Mouse (Mus musculus) liver, embryonic 11.5 days (tissue): ENCODE results near the gene Plppr3. TPM values are rescaled to one million over a fixed set of nuclear protein-coding genes. Genes with fewer than 3 reads are reported as not detected.
A peak's percentile ranks its signal among the peaks of the same experiment; 100 is the strongest.

Source experiments
- ATAC-seq: fragments of 200-750 bp; cut with Nextera tagmentation; replicated peaks from 2 replicates; pipeline ENCODE4 v1.8.0; 2017; ENCODE audit warnings: moderate number of reproducible peaks, mild to moderate bottlenecking, moderate TSS enrichment, moderate library complexity; ENCODE audit not compliant: low FRiP score
- DNase-seq: peaks from one replicate; pipeline ENCODE4 v3.0.0-alpha.2; 2017; ENCODE audit warnings: low spot score
- H3K27ac ChIP-seq: fragments of 300-500 bp; sonication (generic); 2 replicates; pipeline ENCODE4 v1.5.1; 2014; ENCODE audit warnings: mild to moderate bottlenecking, low read depth, low read length, control low read depth
- H3K27me3 ChIP-seq: fragments of 300-500 bp; sonication (generic); replicated peaks from 2 replicates; pipeline ENCODE4 v1.6.1; 2014; ENCODE audit warnings: low read length, mixed read lengths; ENCODE audit not compliant: control insufficient read depth, insufficient read depth
- H3K36me3 ChIP-seq: fragments of 300-500 bp; sonication (generic); 2 replicates; pipeline ENCODE4 v1.6.1; 2014; ENCODE audit warnings: mild to moderate bottlenecking, low read length, moderate library complexity, mixed read lengths; ENCODE audit not compliant: control insufficient read depth, insufficient read depth
- H3K4me1 ChIP-seq: fragments of 300-500 bp; sonication (generic); replicated peaks from 2 replicates; pipeline ENCODE4 v1.6.1; 2014; ENCODE audit warnings: low read length, mixed read lengths; ENCODE audit not compliant: control insufficient read depth, insufficient read depth
- H3K4me2 ChIP-seq: fragments of 300-500 bp; sonication (generic); 2 replicates; pipeline ENCODE4 v1.6.1; 2014; ENCODE audit warnings: mild to moderate bottlenecking, control low read depth, moderate library complexity
- H3K4me3 ChIP-seq: fragments of 300-500 bp; sonication (generic); 2 replicates; pipeline ENCODE4 v1.5.1; 2014; ENCODE audit warnings: low read depth, low read length, control low read depth
- H3K9ac ChIP-seq: fragments of 300-500 bp; sonication (generic); 2 replicates; pipeline ENCODE4 v1.6.1; 2014; ENCODE audit warnings: low read depth, low read length, control low read depth
- H3K9me3 ChIP-seq: fragments of 300-500 bp; sonication (generic); 2 replicates; pipeline ENCODE4 v1.6.1; 2016; ENCODE audit warnings: low read length, inconsistent platforms, mixed read lengths; ENCODE audit not compliant: control insufficient read depth
- WGBS: fragments of 180-500 bp; shearing (Covaris S2); extraction: QIAGEN DNeasy Blood & Tissue Kit; methylation state at CpG from one replicate; pipeline ENCODE4 v1.1.7; 2014; 5-methylcytosine and 5-hydroxymethylcytosine counted together
- polyA plus RNA-seq: library from polyadenylated mRNA; unstranded; fragments of >200 nt; fragmentation: Nextera tagmentation; extraction: Ambion mirVana; gene quantifications from 2 replicates; pipeline ENCODE4 v1.2.1, GENCODE M21; 2014

Gene Plppr3
- polyA plus RNA-seq, 1 experiment from 2014 or later: 20.9 TPM

DNA sequence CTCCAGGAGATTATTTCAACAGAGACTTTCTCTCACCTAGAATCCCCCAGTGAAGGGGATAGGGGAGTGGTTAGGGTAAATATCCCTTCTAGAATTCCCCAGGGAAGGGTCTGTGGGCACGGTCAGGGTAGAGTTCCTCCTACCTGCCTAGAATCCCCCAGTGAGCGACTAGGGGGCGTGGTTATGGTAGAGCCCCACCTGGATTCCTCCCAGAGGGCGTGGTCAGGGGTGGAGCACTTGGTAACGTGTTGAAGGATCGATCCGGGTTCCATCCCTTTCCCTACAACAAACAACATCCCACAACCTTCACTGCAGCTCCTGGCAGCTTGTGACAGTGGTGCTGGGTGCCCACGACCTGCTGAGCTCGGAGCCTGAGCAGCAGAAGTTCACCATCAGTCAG is 6.3 kb upstream of the Plppr3 start:
- ATAC-seq (0 out of 2 replicates have a peak, but pooled peaks have one; percentile 24), DNase-seq (no peak)
- no peak overlapping the region for H3K27ac ChIP-seq
- no peak overlapping the region for H3K9ac ChIP-seq
- 10% methylated on average over 9 of the region's 9 CpGs for WGBS
- no peaks in the 10 kb centered on the region for H3K9me3 ChIP-seq
- peak overlapping the region; percentile 39 for H3K4me3 ChIP-seq
- peak overlapping the region; percentile 56 for H3K4me2 ChIP-seq
- peaks cover 38% of the 10 kb centered on the region for H3K4me1 ChIP-seq
- H3K27me3 ChIP-seq: peaks cover 6% of the 10 kb centered on the region; the same call in 1 of the 2 replicates
- H3K36me3 ChIP-seq: no peaks in the 10 kb centered on the region

DNA sequence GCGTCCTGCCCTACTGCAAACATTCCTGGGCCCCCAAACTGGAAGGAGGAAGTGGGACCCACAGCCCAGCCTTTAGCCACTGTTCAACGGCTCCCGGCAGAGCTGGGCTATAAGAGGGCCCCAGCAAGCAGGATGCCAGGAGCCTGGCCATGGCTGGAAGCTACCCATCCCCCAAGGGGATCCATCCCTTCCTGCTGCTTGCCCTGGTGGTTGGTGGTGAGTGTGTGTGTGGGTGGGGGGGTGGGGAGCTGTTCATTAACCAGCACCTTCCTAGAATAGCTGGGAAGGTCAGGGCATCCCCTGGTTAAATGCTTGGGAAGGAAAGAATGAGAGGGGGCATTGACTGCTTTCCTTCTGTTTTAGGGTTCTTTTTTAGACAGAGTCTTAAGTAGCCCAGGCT is 5.1 kb upstream of the Plppr3 start:
- ATAC-seq: no peak
- 25% methylated on average over 3 of the region's 3 CpGs for WGBS

DNA sequence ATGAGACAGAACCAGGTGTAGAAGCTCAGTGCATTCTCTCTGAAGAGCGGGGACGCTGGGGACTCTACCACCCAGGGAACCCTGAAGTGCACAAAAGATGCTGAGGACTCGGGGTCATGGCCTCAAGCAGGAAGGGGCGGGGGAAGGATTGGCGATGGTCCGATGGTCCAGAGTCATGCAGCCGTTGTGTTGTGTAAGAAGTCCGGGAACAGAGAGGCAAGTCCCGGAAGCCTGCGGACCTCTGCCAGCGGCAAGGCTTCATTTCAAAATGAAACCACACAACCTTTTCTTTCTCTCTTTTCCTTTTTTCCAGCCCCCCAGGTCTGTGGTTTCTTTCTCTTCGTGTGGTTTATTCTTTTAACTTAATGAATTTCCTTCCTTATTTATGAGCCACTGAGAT is 3.3 kb upstream of the Plppr3 start:
- Histone ChIP-seq H3K9ac (peak overlapping the region; percentile 7; the same call in 1 of the 2 replicates), H3K4me1 (peaks cover 42% of the 10 kb centered on the region), H3K4me3 (no peak overlapping the region)

More for the DNA sequence above, 5.1 kb upstream of the Plppr3 start:
- Histone ChIP-seq H3K4me1 (peaks cover 42% of the 10 kb centered on the region), H3K4me2 (no peak overlapping the region), H3K9ac (no peak overlapping the region), H3K9me3 (no peaks in the 10 kb centered on the region), H3K27me3 (peaks cover 8% of the 10 kb centered on the region), H3K36me3 (no peaks in the 10 kb centered on the region), H3K4me3 (no peak overlapping the region), H3K27ac (no peak overlapping the region)
- DNase-seq: no peak

DNA sequence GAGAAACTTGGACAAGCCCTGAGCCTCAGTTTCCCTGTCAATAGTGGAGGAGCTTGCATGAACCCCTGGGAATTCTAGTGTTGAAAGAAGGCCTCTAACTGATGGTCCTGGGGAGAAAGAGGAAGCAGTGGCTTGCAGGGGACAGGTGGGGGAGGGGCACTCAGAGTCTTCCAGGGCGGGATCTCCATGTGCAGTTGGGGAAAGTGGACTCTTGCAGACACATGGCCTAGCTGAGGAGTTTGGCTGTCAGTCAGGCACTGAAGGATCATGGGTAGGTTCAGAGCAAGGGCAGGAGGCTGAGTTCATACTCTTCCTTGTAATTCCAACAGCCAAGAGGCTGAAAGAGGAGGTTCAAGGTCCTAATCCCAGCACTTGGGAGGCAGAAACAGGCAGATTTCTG is 2.7 kb upstream of the Plppr3 start:
- Histone ChIP-seq H3K27ac (no peak overlapping the region), H3K9ac (no peak overlapping the region), H3K4me3 (no peak overlapping the region), H3K4me1 (peaks cover 36% of the 10 kb centered on the region), H3K27me3 (peaks cover 11% of the 10 kb centered on the region), H3K4me2 (peak overlapping the region; percentile 41), H3K36me3 (no peaks in the 10 kb centered on the region), H3K9me3 (no peaks in the 10 kb centered on the region)
- 36% methylated on average over 1 of the region's 1 CpGs for WGBS
- ATAC-seq (no peak), DNase-seq (no peak)

More for the DNA sequence above, 3.3 kb upstream of the Plppr3 start:
- ATAC-seq (no peak), DNase-seq (no peak)
- Histone ChIP-seq H3K27ac (peak overlapping the region; percentile 59), H3K27me3 (peaks cover 12% of the 10 kb centered on the region), H3K36me3 (no peaks in the 10 kb centered on the region), H3K9me3 (no peaks in the 10 kb centered on the region), H3K4me2 (peak overlapping the region; percentile 41)
- WGBS: 32% methylated on average over 12 of the region's 12 CpGs

DNA sequence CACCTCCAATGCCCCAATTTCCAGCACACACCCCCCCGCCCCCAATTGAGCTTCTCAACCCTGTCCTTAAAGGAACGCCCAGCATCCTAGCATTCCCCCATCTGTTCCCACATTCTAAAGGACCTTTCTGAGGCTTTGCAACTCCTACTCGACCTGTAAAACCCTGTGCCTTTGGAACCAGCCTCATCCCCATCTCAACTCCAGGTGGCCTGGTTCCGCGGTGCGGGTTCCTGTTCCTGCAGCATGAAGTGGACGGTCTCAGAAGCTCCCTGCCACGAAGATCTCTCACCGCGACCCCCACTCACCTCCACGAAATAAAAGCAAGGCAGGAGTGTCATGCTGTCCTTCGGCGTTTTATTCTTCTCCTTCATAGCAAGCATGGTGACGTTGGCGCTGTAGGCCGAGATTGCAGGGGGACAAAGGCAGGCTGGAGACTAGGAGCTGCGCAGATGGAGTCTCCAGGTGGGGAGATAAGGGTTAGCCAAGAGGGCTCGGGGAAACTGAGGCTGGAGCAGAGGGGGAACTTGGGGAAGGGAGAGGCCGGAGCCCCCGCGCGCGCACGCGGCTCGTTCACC is 632 bp downstream of the Plppr3 start:
- H3K9me3 ChIP-seq: no peaks in the 10 kb centered on the region
- peaks cover 16% of the 10 kb centered on the region for H3K4me1 ChIP-seq
- peak overlapping the region; percentile 2; the same call in 1 of the 2 replicates for H3K27ac ChIP-seq
- H3K4me2 ChIP-seq: peak overlapping the region; percentile 75
- peak overlapping the region; percentile 58 for H3K9ac ChIP-seq
- H3K27me3 ChIP-seq: peaks cover 11% of the 10 kb centered on the region
- H3K4me3 ChIP-seq: peak overlapping the region; percentile 53
- 4% methylated on average over 22 of the region's 26 CpGs for WGBS
- no peaks in the 10 kb centered on the region for H3K36me3 ChIP-seq
- ATAC-seq (peak; percentile 10; the same call in 1 of the 2 replicates), DNase-seq (peak; percentile 34)

DNA sequence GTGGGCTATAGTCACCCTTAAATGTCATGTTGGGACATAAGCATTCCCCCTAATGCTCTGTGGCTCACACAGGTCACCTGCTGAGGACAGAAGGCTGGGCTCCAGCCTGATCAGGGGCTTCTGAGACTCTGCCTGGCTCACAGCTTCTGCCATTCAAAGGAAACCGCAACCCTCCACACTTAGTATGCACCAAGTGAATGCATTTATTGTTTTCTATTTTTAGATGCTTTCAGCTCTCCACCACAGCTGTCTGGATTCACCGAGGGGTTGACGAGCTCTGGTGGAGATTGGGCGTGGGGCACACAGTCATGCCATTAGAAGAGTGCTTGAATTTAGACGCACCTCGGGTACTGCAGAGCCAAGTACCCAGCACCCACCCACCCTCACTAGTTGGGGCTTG is 1.1 kb downstream of the Plppr3 start:
- Histone ChIP-seq H3K9ac (no peak overlapping the region), H3K27ac (no peak overlapping the region), H3K4me1 (peaks cover 16% of the 10 kb centered on the region), H3K36me3 (no peaks in the 10 kb centered on the region), H3K4me3 (peak overlapping the region; percentile 53), H3K9me3 (no peaks in the 10 kb centered on the region), H3K27me3 (peaks cover 11% of the 10 kb centered on the region), H3K4me2 (peak overlapping the region; percentile 75)
- DNase-seq: no peak
- ATAC-seq: no peak
- WGBS: 12% methylated on average over 6 of the region's 6 CpGs

DNA sequence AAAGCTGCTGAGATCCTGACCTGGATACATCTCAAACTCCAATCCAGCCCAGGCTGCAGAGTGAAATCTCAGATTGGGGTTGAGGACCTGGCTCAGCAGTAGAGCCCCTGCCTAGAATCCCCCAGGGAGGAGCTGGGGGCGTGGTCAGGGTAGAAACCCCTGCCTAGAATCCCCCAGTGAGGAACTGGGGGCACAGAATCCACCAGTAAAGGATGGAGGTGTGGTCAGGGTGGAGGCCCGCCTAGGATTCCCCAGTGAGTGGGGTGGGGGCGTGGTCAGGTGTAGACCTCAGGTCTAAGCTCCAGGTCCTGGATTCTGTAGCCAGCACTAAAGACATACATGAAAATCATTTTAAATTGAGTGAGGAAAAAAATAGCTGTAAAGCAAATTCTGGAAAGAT is 1.6 kb downstream of the Plppr3 start:
- Histone ChIP-seq H3K27me3 (peaks cover 11% of the 10 kb centered on the region), H3K27ac (no peak overlapping the region), H3K9me3 (no peaks in the 10 kb centered on the region), H3K36me3 (no peaks in the 10 kb centered on the region), H3K4me1 (peaks cover 16% of the 10 kb centered on the region), H3K4me3 (peak overlapping the region; percentile 0; the same call in 1 of the 2 replicates), H3K4me2 (peak overlapping the region; percentile 75), H3K9ac (no peak overlapping the region)
- DNase-seq (no peak), ATAC-seq (no peak)
- WGBS: 37% methylated on average over 3 of the region's 3 CpGs

DNA sequence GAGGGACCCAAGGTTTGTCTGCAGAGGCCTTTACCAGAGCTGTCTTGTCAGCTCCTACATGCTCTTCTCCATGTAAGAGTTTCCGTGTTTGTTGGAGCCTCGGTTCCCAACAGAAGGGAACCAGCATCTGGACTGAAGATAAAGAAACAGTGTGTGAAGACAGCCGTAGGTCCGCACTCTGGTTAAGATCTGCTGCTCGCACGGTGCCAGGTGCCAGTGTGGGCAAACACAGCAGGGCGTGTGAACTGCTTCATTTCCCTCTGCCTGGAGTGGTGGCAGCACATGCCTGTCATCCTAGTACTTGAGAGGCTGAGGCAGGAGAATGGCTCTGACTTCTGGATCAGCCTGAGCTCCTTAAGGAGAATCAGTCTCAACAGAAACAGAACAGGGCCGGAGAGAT is 2.6 kb downstream of the Plppr3 start:
- Histone ChIP-seq H3K27ac (no peak overlapping the region), H3K4me1 (peaks cover 9% of the 10 kb centered on the region), H3K9me3 (no peaks in the 10 kb centered on the region), H3K9ac (no peak overlapping the region), H3K36me3 (no peaks in the 10 kb centered on the region), H3K27me3 (peaks cover 11% of the 10 kb centered on the region), H3K4me3 (no peak overlapping the region), H3K4me2 (no peak overlapping the region)
- no peak for DNase-seq
- 87% methylated on average over 8 of the region's 8 CpGs for WGBS
- no peak for ATAC-seq

DNA sequence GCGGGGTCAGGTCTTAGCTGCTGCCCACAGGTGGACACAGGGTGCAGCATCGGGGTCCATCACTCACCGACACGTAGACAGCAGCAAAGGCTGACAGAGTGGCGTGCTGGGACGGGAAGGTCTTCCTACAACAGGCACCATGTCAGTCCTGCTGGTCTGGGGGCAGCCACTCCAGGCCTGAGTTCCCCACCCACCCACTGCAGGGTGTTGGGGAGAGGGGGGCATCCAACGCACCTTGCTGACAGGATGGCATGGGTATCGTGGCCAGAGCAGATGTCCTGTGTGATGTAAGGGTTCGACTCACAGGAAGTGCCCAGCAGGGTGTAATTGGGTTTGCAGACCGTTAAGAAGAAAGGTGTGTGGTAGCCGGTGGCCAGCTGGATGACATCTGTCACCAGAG is 7.8 kb downstream of the Plppr3 start:
- H3K9me3 ChIP-seq: no peaks in the 10 kb centered on the region
- no peaks in the 10 kb centered on the region for H3K27me3 ChIP-seq
- no peaks in the 10 kb centered on the region; the same call in 1 of the 2 replicates for H3K4me1 ChIP-seq
- no peak overlapping the region for H3K27ac ChIP-seq
- H3K9ac ChIP-seq: no peak overlapping the region
- ATAC-seq (no peak), DNase-seq (no peak)
- 81% methylated on average over 11 of the region's 11 CpGs for WGBS
- peaks cover 22% of the 10 kb centered on the region for H3K36me3 ChIP-seq
- H3K4me3 ChIP-seq: no peak overlapping the region
- H3K4me2 ChIP-seq: no peak overlapping the region
